Mouse (Mus musculus): ENCODE measurements around the gene Crybg3. TPM values are rescaled to one million over a fixed set of nuclear protein-coding genes. Genes with fewer than 3 reads are reported as not detected.

Gene Crybg3
- total and polyA plus RNA-seq, 2 experiments from 2014 or later = 1.4 to 6.5 TPM

DNA sequence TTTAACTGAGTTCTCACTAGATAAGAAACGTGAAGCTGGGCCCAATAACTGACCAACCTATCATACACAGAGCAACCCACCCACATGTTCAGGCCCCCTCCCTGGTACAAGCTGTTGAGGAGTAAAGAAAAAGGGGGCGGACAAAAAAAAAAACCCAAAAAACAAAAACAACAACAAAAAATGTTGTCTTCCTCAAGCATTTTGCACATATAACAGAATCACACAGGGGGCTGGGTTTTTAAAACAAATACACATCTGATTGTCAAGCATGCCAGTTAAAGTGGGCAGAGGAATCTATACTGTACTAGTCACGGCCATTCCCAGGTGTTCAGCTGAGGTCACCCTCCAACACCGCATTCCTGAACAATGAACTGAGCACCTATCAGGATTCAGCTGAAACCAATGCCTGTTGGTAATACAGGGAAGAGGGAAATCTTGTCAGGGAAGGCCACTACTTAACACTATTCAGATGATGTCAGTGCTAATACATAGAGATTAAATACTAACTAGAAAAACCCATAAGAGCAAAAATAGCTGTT lies 15.0 kb downstream of the Crybg3 start:
- ATAC-seq (no peak), DNase-seq (ENCODE audit: low spot score) (no peak)
- WGBS = 87% methylated on average over 4 of the region's 4 CpGs
- no peak for TF ChIP-seq CTCF (IDR thresholded peaks at IDR 0.05; ENCODE audit: low read depth)
- no peaks in the 10 kb centered on the region for H3K27me3 ChIP-seq (ENCODE audit: insufficient read depth, low read length)
- no peak overlapping the region for H3K27ac ChIP-seq
- no peak overlapping the region for H3K9ac ChIP-seq (replicated peaks; ENCODE audit: low read length)
- no peaks in the 10 kb centered on the region for H3K36me3 ChIP-seq (ENCODE audit: insufficient read depth, low read length)
- no peak overlapping the region for H3K4me2 ChIP-seq (ENCODE audit: low read depth, low read length)
- no peak overlapping the region for H3K4me3 ChIP-seq (ENCODE audit: low read length)
- H3K9me3 ChIP-seq (ENCODE audit: low read length) = no peaks in the 10 kb centered on the region
- no peaks in the 10 kb centered on the region for H3K4me1 ChIP-seq (ENCODE audit: insufficient read depth, low read length)

DNA sequence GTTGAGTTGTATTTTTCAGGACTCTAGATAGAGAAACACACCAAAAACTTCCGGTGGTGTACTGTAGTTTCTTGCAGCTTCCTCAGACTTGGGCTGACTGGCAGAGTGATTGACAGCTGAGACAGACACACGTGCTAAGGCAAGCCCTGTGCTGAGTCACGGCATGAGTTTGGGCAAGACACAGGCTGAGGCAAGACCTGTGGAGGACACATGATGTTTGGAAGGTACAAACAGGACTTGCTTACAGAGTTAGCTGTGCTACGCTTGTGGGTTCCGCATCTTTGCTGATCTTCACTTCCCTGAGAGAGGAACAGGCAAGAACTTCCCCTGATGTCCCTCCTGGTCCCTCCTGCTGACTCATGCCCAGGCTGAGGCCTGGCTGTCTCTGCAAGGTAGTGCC lies 17.3 kb downstream of the Crybg3 start:
- WGBS = 85% methylated on average over 5 of the region's 5 CpGs
- Histone ChIP-seq H3K27me3 (ENCODE audit: insufficient read depth, low read length) (no peaks in the 10 kb centered on the region), H3K36me3 (ENCODE audit: insufficient read depth, low read length) (no peaks in the 10 kb centered on the region), H3K9ac (replicated peaks; ENCODE audit: low read length) (no peak overlapping the region), H3K4me1 (ENCODE audit: insufficient read depth, low read length) (no peaks in the 10 kb centered on the region), H3K4me2 (ENCODE audit: low read depth, low read length) (no peak overlapping the region), H3K9me3 (ENCODE audit: low read length) (no peaks in the 10 kb centered on the region), H3K27ac (no peak overlapping the region), H3K4me3 (ENCODE audit: low read length) (no peak overlapping the region)
- TF ChIP-seq CTCF (IDR thresholded peaks at IDR 0.05; ENCODE audit: low read depth) = no peak
- no peak for DNase-seq (ENCODE audit: low spot score)
- no peak for ATAC-seq

DNA sequence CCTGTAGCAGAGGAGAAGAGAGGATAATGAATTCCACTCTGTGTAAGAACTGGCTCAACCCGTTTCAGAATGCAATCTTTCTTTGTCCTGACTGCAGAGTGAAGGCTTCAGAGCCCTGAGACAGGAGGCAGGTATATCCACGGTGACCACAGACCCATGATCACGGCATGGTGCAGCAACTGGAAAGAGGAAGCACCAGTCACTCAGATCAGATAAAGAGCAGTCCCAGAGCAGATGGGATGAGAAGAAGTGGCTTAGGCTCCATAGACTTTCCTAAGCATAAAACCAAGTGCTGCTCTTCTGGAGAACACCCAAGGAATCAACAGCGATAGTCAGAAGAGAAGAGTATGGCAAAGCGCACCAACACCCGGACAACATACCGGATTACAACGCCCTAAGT lies 21.5 kb downstream of the Crybg3 start:
- no peak for ATAC-seq
- no peak overlapping the region for H3K4me3 ChIP-seq (ENCODE audit: low read length)
- H3K27ac ChIP-seq = no peak overlapping the region
- H3K4me1 ChIP-seq (ENCODE audit: insufficient read depth, low read length) = no peaks in the 10 kb centered on the region
- WGBS = 94% methylated on average over 8 of the region's 8 CpGs
- no peak overlapping the region for H3K9ac ChIP-seq (replicated peaks; ENCODE audit: low read length)
- no peaks in the 10 kb centered on the region for H3K36me3 ChIP-seq (ENCODE audit: insufficient read depth, low read length)
- DNase-seq (ENCODE audit: low spot score) = no peak
- H3K27me3 ChIP-seq (ENCODE audit: insufficient read depth, low read length) = no peaks in the 10 kb centered on the region
- no peaks in the 10 kb centered on the region for H3K9me3 ChIP-seq (ENCODE audit: low read length)
- no peak overlapping the region for H3K4me2 ChIP-seq (ENCODE audit: low read depth, low read length)
- TF ChIP-seq CTCF (IDR thresholded peaks at IDR 0.05; ENCODE audit: low read depth) = no peak

DNA sequence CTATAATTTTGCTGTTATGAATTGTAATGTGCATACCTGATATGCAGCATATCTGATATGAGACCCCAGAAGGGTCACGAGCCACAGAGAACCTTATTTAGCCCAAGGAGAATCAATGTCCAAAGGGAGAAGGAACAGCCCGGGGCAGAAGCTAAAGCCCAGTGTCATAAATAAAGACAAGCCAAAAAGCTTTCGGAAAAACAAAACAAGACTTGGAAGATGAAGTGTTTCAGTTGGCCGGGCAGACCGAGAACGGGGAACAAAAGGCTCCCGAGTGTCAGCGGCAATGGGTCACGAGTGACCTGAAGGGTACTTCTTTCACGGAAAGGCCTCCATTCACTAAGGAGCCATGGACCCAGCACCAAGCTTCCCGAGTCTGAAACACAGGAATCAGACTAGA lies 26.8 kb downstream of the Crybg3 start:
- DNase-seq (ENCODE audit: low spot score) = no peak
- H3K36me3 ChIP-seq (ENCODE audit: insufficient read depth, low read length) = no peaks in the 10 kb centered on the region
- WGBS = 65% methylated on average over 11 of the region's 11 CpGs

DNA sequence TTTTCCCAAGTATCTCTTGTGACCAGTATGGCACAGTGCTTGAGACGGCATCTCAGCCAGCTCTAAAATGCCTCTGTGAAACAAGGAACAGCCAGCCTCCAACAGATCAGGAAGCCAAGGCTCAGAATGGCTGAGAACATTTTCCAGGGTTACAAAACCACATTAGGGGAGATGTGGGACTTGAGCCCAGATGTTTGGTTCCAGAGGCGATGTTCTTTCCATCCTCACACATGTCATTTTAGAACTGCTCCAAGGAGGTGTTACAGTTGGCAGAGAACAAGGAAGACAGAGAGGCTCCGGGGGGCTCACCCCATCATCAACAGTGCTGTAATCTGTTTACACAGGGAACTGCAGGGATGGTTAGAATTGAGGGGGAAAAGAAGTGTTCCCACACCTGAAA lies 28.1 kb downstream of the Crybg3 start:
- H3K36me3 ChIP-seq (ENCODE audit: insufficient read depth, low read length) = no peaks in the 10 kb centered on the region
- no peak overlapping the region for H3K27ac ChIP-seq
- H3K9ac ChIP-seq (replicated peaks; ENCODE audit: low read length) = no peak overlapping the region
- H3K27me3 ChIP-seq (ENCODE audit: insufficient read depth, low read length) = no peaks in the 10 kb centered on the region
- H3K9me3 ChIP-seq (ENCODE audit: low read length) = no peaks in the 10 kb centered on the region
- H3K4me2 ChIP-seq (ENCODE audit: low read depth, low read length) = no peak overlapping the region
- DNase-seq (ENCODE audit: low spot score) = no peak
- TF ChIP-seq CTCF (IDR thresholded peaks at IDR 0.05; ENCODE audit: low read depth) = no peak
- H3K4me1 ChIP-seq (ENCODE audit: insufficient read depth, low read length) = no peaks in the 10 kb centered on the region
- 79% methylated on average over 3 of the region's 3 CpGs for WGBS
- no peak overlapping the region for H3K4me3 ChIP-seq (ENCODE audit: low read length)
- no peak for ATAC-seq

More for the DNA sequence above, 26.8 kb downstream of the Crybg3 start:
- no peaks in the 10 kb centered on the region for H3K9me3 ChIP-seq (ENCODE audit: low read length)
- H3K4me2 ChIP-seq (ENCODE audit: low read depth, low read length) = no peak overlapping the region
- H3K27ac ChIP-seq = no peak overlapping the region
- no peak for ATAC-seq
- H3K9ac ChIP-seq (replicated peaks; ENCODE audit: low read length) = no peak overlapping the region
- no peak overlapping the region for H3K4me3 ChIP-seq (ENCODE audit: low read length)
- no peak for TF ChIP-seq CTCF (IDR thresholded peaks at IDR 0.05; ENCODE audit: low read depth)
- no peaks in the 10 kb centered on the region for H3K27me3 ChIP-seq (ENCODE audit: insufficient read depth, low read length)
- no peaks in the 10 kb centered on the region for H3K4me1 ChIP-seq (ENCODE audit: insufficient read depth, low read length)

DNA sequence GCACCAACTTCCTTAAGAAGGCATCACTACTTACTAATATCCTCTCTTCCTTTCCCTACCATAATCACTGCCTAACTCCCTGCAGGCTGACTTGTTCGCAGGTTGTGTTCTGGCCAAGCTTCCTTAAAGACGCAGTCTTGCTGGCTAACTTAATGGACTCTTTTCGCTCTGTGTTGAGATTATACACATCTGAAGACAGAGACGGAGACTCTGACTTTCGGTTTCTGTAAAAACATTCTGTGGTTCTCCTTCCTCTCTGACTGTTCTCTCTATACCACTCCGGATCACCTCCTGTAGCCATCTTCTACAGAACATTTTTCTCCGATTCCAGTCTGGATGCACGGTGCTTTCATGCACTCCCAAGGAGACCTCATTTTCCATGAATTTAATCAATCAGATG lies 30.0 kb downstream of the Crybg3 start:
- H3K9ac ChIP-seq (replicated peaks; ENCODE audit: low read length) = no peak overlapping the region
- no peaks in the 10 kb centered on the region for H3K27me3 ChIP-seq (ENCODE audit: insufficient read depth, low read length)
- no peak for ATAC-seq
- H3K4me1 ChIP-seq (ENCODE audit: insufficient read depth, low read length) = no peaks in the 10 kb centered on the region
- H3K27ac ChIP-seq = no peak overlapping the region
- 92% methylated on average over 8 of the region's 8 CpGs for WGBS
- H3K9me3 ChIP-seq (ENCODE audit: low read length) = no peaks in the 10 kb centered on the region
- no peaks in the 10 kb centered on the region for H3K36me3 ChIP-seq (ENCODE audit: insufficient read depth, low read length)
- H3K4me2 ChIP-seq (ENCODE audit: low read depth, low read length) = no peak overlapping the region
- TF ChIP-seq CTCF (IDR thresholded peaks at IDR 0.05; ENCODE audit: low read depth) = no peak
- DNase-seq (ENCODE audit: low spot score) = no peak
- no peak overlapping the region for H3K4me3 ChIP-seq (ENCODE audit: low read length)

DNA sequence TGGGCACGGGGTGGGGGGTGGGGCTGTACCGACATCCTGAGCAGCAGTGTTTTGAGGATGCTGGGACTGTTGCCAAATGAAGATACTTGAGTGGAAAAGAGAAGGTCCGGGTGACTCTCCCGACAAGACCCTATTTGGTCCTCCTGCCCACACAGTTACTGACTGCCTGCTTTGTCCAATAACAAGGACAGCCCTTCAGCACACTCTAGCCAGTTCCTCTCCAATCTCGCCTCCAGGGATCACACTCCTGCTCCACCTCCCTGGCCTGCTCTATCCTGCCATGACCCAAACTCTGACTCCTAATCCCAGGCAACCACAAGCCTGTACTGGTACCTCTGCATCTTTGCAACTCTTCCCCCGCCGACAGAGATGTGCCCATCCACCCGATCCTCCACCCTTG lies 30.9 kb downstream of the Crybg3 start:
- DNase-seq (ENCODE audit: low spot score) = peak; percentile 16
- no peaks in the 10 kb centered on the region for H3K9me3 ChIP-seq (ENCODE audit: low read length)

More for the DNA sequence above, 30.9 kb downstream of the Crybg3 start:
- H3K4me2 ChIP-seq (ENCODE audit: low read depth, low read length) = no peak overlapping the region
- no peak overlapping the region for H3K4me3 ChIP-seq (ENCODE audit: low read length)
- no peak for ATAC-seq
- H3K36me3 ChIP-seq (ENCODE audit: insufficient read depth, low read length) = no peaks in the 10 kb centered on the region
- H3K27ac ChIP-seq = no peak overlapping the region
- H3K9ac ChIP-seq (replicated peaks; ENCODE audit: low read length) = no peak overlapping the region
- 65% methylated on average over 8 of the region's 8 CpGs for WGBS
- no peaks in the 10 kb centered on the region for H3K4me1 ChIP-seq (ENCODE audit: insufficient read depth, low read length)
- TF ChIP-seq CTCF (IDR thresholded peaks at IDR 0.05; ENCODE audit: low read depth) = no peak
- H3K27me3 ChIP-seq (ENCODE audit: insufficient read depth, low read length) = no peaks in the 10 kb centered on the region
